Mouse (Mus musculus): ENCODE results near the gene Nfasc. TPM values are rescaled to one million over a fixed set of nuclear protein-coding genes. Genes with fewer than 3 reads are reported as not detected.

The Nfasc gene
- polyA plus RNA-seq (2014; fragmentation: Nextera tagmentation; extraction: Ambion mirVana), result 0.15 and 0.24 TPM in 2 replicates

GRCm38 (mm10) chr1:132741175-132741997 lies at the start of gene Nfasc:
Gene Nfasc (minus strand): TSS chr1:132741797.
- Histone ChIP-seq H3K4me3 (ENCODE audit: low read depth, low read length) (peak within 1 kb of the TSS; percentile 30), H3K4me1 (ENCODE audit: control insufficient read depth, insufficient read depth, low read length) (no peaks in the 10 kb centered on the region; the same call in 1 of the 2 replicates), H3K27me3 (ENCODE audit: control insufficient read depth, insufficient read depth, low read length) (peaks cover 68% of the 10 kb centered on the region), H3K4me2 (peak within 1 kb of the TSS; percentile 61), H3K9me3 (replicated peaks; ENCODE audit: control insufficient read depth, low read length) (no peaks in the 10 kb centered on the region), H3K9ac (ENCODE audit: low read depth, low read length) (0 out of 2 replicates have a peak within 1 kb of the TSS, but pooled peaks have one; percentile 24), H3K27ac (ENCODE audit: low read depth, low read length) (no peak within 1 kb of the TSS), H3K36me3 (ENCODE audit: control insufficient read depth, insufficient read depth, low read length) (no peaks in the 10 kb centered on the region)
- no peak for ATAC-seq (replicated peaks; ENCODE audit: insufficient number of reproducible peaks, low FRiP score, low TSS enrichment)
- 5% methylated on average over 49 of the region's 51 CpGs for WGBS (ENCODE audit: insufficient replicate concordance)

- no peaks in the 10 kb centered on the region for H3K9me3 ChIP-seq (replicated peaks; ENCODE audit: control insufficient read depth, low read length)
- no peak for ATAC-seq (replicated peaks; ENCODE audit: insufficient number of reproducible peaks, low FRiP score, low TSS enrichment)
- H3K27ac ChIP-seq (ENCODE audit: low read depth, low read length), result no peak overlapping the region
- 78% methylated on average over 6 of the region's 6 CpGs for WGBS (ENCODE audit: insufficient replicate concordance)
- H3K36me3 ChIP-seq (ENCODE audit: control insufficient read depth, insufficient read depth, low read length), result no peaks in the 10 kb centered on the region
- no peak overlapping the region for H3K4me2 ChIP-seq
- no peak overlapping the region for H3K9ac ChIP-seq (ENCODE audit: low read depth, low read length)
- peaks cover 5% of the 10 kb centered on the region; the same call in 1 of the 2 replicates for H3K4me1 ChIP-seq (ENCODE audit: control insufficient read depth, insufficient read depth, low read length)
- H3K4me3 ChIP-seq (ENCODE audit: low read depth, low read length), result no peak overlapping the region
- H3K27me3 ChIP-seq (ENCODE audit: control insufficient read depth, insufficient read depth, low read length), result no peaks in the 10 kb centered on the region
Observed at GRCm38 (mm10) chr1:132791049-132791448, 49.5 kb upstream of the Nfasc start.

- Histone ChIP-seq H3K9me3 (replicated peaks; ENCODE audit: control insufficient read depth, low read length) (no peaks in the 10 kb centered on the region), H3K36me3 (ENCODE audit: control insufficient read depth, insufficient read depth, low read length) (no peaks in the 10 kb centered on the region), H3K27me3 (ENCODE audit: control insufficient read depth, insufficient read depth, low read length) (no peaks in the 10 kb centered on the region), H3K27ac (ENCODE audit: low read depth, low read length) (no peak overlapping the region), H3K4me1 (ENCODE audit: control insufficient read depth, insufficient read depth, low read length) (peaks cover 5% of the 10 kb centered on the region; the same call in 1 of the 2 replicates), H3K4me3 (ENCODE audit: low read depth, low read length) (no peak overlapping the region), H3K4me2 (no peak overlapping the region), H3K9ac (ENCODE audit: low read depth, low read length) (no peak overlapping the region)
- 58% methylated on average over 5 of the region's 5 CpGs for WGBS (ENCODE audit: insufficient replicate concordance)
- ATAC-seq (replicated peaks; ENCODE audit: insufficient number of reproducible peaks, low FRiP score, low TSS enrichment), result no peak
Observed at GRCm38 (mm10) chr1:132786866-132787265, 45.3 kb upstream of the Nfasc start.

GRCm38 (mm10) chr1:132781607-132782445 lies 40.2 kb upstream of the Nfasc start:
- WGBS (ENCODE audit: insufficient replicate concordance), result 71% methylated on average over 13 of the region's 13 CpGs
- ATAC-seq (replicated peaks; ENCODE audit: insufficient number of reproducible peaks, low FRiP score, low TSS enrichment), result no peak
- Histone ChIP-seq H3K4me2 (no peak overlapping the region), H3K9me3 (replicated peaks; ENCODE audit: control insufficient read depth, low read length) (no peaks in the 10 kb centered on the region), H3K27me3 (ENCODE audit: control insufficient read depth, insufficient read depth, low read length) (no peaks in the 10 kb centered on the region), H3K4me3 (ENCODE audit: low read depth, low read length) (no peak overlapping the region), H3K27ac (ENCODE audit: low read depth, low read length) (no peak overlapping the region), H3K9ac (ENCODE audit: low read depth, low read length) (no peak overlapping the region), H3K4me1 (ENCODE audit: control insufficient read depth, insufficient read depth, low read length) (no peaks in the 10 kb centered on the region), H3K36me3 (ENCODE audit: control insufficient read depth, insufficient read depth, low read length) (no peaks in the 10 kb centered on the region)

- no peak for ATAC-seq (replicated peaks; ENCODE audit: insufficient number of reproducible peaks, low FRiP score, low TSS enrichment)
Observed at GRCm38 (mm10) chr1:132780961-132781360, 39.4 kb upstream of the Nfasc start.

GRCm38 (mm10) chr1:132780254-132780653 lies 38.7 kb upstream of the Nfasc start:
- no peak for ATAC-seq (replicated peaks; ENCODE audit: insufficient number of reproducible peaks, low FRiP score, low TSS enrichment)
- no peaks in the 10 kb centered on the region for H3K4me1 ChIP-seq (ENCODE audit: control insufficient read depth, insufficient read depth, low read length)
- WGBS (ENCODE audit: insufficient replicate concordance), result 84% methylated on average over 1 of the region's 1 CpGs

More at GRCm38 (mm10) chr1:132780961-132781360, 39.4 kb upstream of the Nfasc start:
- Histone ChIP-seq H3K4me2 (no peak overlapping the region), H3K4me1 (ENCODE audit: control insufficient read depth, insufficient read depth, low read length) (no peaks in the 10 kb centered on the region), H3K27ac (ENCODE audit: low read depth, low read length) (no peak overlapping the region), H3K9me3 (replicated peaks; ENCODE audit: control insufficient read depth, low read length) (no peaks in the 10 kb centered on the region), H3K27me3 (ENCODE audit: control insufficient read depth, insufficient read depth, low read length) (no peaks in the 10 kb centered on the region), H3K4me3 (ENCODE audit: low read depth, low read length) (no peak overlapping the region), H3K36me3 (ENCODE audit: control insufficient read depth, insufficient read depth, low read length) (no peaks in the 10 kb centered on the region), H3K9ac (ENCODE audit: low read depth, low read length) (no peak overlapping the region)
- WGBS (ENCODE audit: insufficient replicate concordance), result 87% methylated on average over 5 of the region's 5 CpGs

GRCm38 (mm10) chr1:132774959-132775358 lies 33.4 kb upstream of the Nfasc start:
- no peak overlapping the region for H3K4me3 ChIP-seq (ENCODE audit: low read depth, low read length)
- H3K27me3 ChIP-seq (ENCODE audit: control insufficient read depth, insufficient read depth, low read length), result no peaks in the 10 kb centered on the region
- H3K9me3 ChIP-seq (replicated peaks; ENCODE audit: control insufficient read depth, low read length), result no peaks in the 10 kb centered on the region
- no peak overlapping the region for H3K27ac ChIP-seq (ENCODE audit: low read depth, low read length)
- H3K36me3 ChIP-seq (ENCODE audit: control insufficient read depth, insufficient read depth, low read length), result no peaks in the 10 kb centered on the region
- no peak overlapping the region for H3K4me2 ChIP-seq
- 77% methylated on average over 6 of the region's 6 CpGs for WGBS (ENCODE audit: insufficient replicate concordance)
- no peaks in the 10 kb centered on the region for H3K4me1 ChIP-seq (ENCODE audit: control insufficient read depth, insufficient read depth, low read length)
- ATAC-seq (replicated peaks; ENCODE audit: insufficient number of reproducible peaks, low FRiP score, low TSS enrichment), result no peak
- H3K9ac ChIP-seq (ENCODE audit: low read depth, low read length), result no peak overlapping the region

More at GRCm38 (mm10) chr1:132780254-132780653, 38.7 kb upstream of the Nfasc start:
- Histone ChIP-seq H3K27me3 (ENCODE audit: control insufficient read depth, insufficient read depth, low read length) (no peaks in the 10 kb centered on the region), H3K9me3 (replicated peaks; ENCODE audit: control insufficient read depth, low read length) (no peaks in the 10 kb centered on the region), H3K4me2 (no peak overlapping the region), H3K9ac (ENCODE audit: low read depth, low read length) (no peak overlapping the region), H3K4me3 (ENCODE audit: low read depth, low read length) (no peak overlapping the region), H3K27ac (ENCODE audit: low read depth, low read length) (no peak overlapping the region), H3K36me3 (ENCODE audit: control insufficient read depth, insufficient read depth, low read length) (no peaks in the 10 kb centered on the region)

- Histone ChIP-seq H3K27ac (ENCODE audit: low read depth, low read length) (no peak overlapping the region), H3K27me3 (ENCODE audit: control insufficient read depth, insufficient read depth, low read length) (no peaks in the 10 kb centered on the region), H3K4me3 (ENCODE audit: low read depth, low read length) (no peak overlapping the region), H3K4me2 (no peak overlapping the region), H3K4me1 (ENCODE audit: control insufficient read depth, insufficient read depth, low read length) (no peaks in the 10 kb centered on the region), H3K9ac (ENCODE audit: low read depth, low read length) (no peak overlapping the region), H3K36me3 (ENCODE audit: control insufficient read depth, insufficient read depth, low read length) (no peaks in the 10 kb centered on the region), H3K9me3 (replicated peaks; ENCODE audit: control insufficient read depth, low read length) (no peaks in the 10 kb centered on the region)
- ATAC-seq (replicated peaks; ENCODE audit: insufficient number of reproducible peaks, low FRiP score, low TSS enrichment), result no peak
- 27% methylated on average over 5 of the region's 5 CpGs for WGBS (ENCODE audit: insufficient replicate concordance)
Observed at GRCm38 (mm10) chr1:132771377-132771776, 29.8 kb upstream of the Nfasc start.

Data from heart, embryonic 11.5 days (tissue).